Mouse (Mus musculus) CH12.LX (cell line): ENCODE results near the gene 1700010I14Rik. TPM values are rescaled to one million over a fixed set of nuclear protein-coding genes. Genes with fewer than 3 reads are reported as not detected.

ENCODE experiments used
- DNase-seq: peaks from one replicate; pipeline ENCODE4 v3.0.0-alpha.2; 2013; ENCODE audit errors: extremely low read depth
- H3K27ac ChIP-seq: 2 replicates; pipeline ENCODE4 v1.5.1; 2012; ENCODE audit warnings: low read depth, mild to moderate bottlenecking, control low read depth, moderate library complexity; ENCODE audit not compliant: insufficient read depth
- H3K27me3 ChIP-seq: replicated peaks from 2 replicates; pipeline ENCODE3; 2012; ENCODE audit warnings: inconsistent platforms
- H3K36me3 ChIP-seq, 2 experiments: replicated peaks in 1 of 2; 2 replicates each; pipeline versions ENCODE3 to v1.6.1; 2012; ENCODE audit warnings: inconsistent platforms in 1 of 2, low read length in 1 of 2, mild to moderate bottlenecking in 1 of 2, mixed read lengths in 1 of 2, moderate library complexity in 1 of 2; ENCODE audit not compliant: control insufficient read depth in 1 of 2, insufficient read depth in 1 of 2
- H3K4me1 ChIP-seq, 2 experiments: 2 replicates each; pipeline ENCODE4 v1.6.1; 2012; ENCODE audit warnings: inconsistent platforms in 1 of 2, moderate library complexity in 1 of 2; ENCODE audit not compliant: insufficient read depth in 2 of 2, control insufficient read depth in 1 of 2
- H3K4me2 ChIP-seq: 2 replicates; pipeline ENCODE4 v1.6.1; 2012; ENCODE audit warnings: low read depth, mild to moderate bottlenecking, control low read depth; ENCODE audit not compliant: poor library complexity, insufficient read depth, severe bottlenecking
- H3K4me3 ChIP-seq, 3 experiments: fragments of 150-350 bp in 1 of 3; sonication (generic) in 1 of 3; replicated peaks in 1 of 3; 2 replicates each; pipeline versions ENCODE3 to v1.5.1; 2011 to 2012; ENCODE audit warnings: low read depth in 2 of 3, low read length in 2 of 3, mild to moderate bottlenecking in 2 of 3, moderate library complexity in 2 of 3, control low read depth in 1 of 3, improper control_type of control experiment in 1 of 3, inconsistent platforms in 1 of 3, mixed read lengths in 1 of 3; ENCODE audit not compliant: poor library complexity in 1 of 3
- H3K79me2 ChIP-seq: replicated peaks from 2 replicates; pipeline ENCODE4 v1.6.1; 2012; ENCODE audit warnings: mild to moderate bottlenecking, moderate library complexity; ENCODE audit not compliant: control insufficient read depth, poor library complexity, insufficient read depth, severe bottlenecking; ENCODE audit errors: extremely low read depth
- H3K9ac ChIP-seq: 2 replicates; pipeline ENCODE4 v1.6.1; 2012; ENCODE audit warnings: low read depth, mild to moderate bottlenecking, control low read depth, moderate library complexity; ENCODE audit not compliant: insufficient read depth
- H3K9me3 ChIP-seq: replicated peaks from 2 replicates; pipeline ENCODE3; 2012; ENCODE audit warnings: low read length, inconsistent platforms, mixed read lengths
- BHLHE40 ChIP-seq: IDR thresholded peaks from 2 replicates; pipeline ENCODE4 v1.6.1; 2011; ENCODE audit warnings: mild to moderate bottlenecking, low read depth, low read length, improper control_type of control experiment
- CHD1 ChIP-seq: IDR thresholded peaks from 2 replicates; pipeline ENCODE4 v1.6.1; 2012; ENCODE audit warnings: low read depth, low read length, improper control_type of control experiment, inconsistent platforms
- CTCF ChIP-seq, 2 experiments: IDR thresholded peaks in 1 of 2; conservative IDR thresholded peaks in 1 of 2; 2 replicates each; pipeline ENCODE4 v1.5.1; 2011 to 2012; ENCODE audit warnings: low read depth in 2 of 2, low read length in 2 of 2, improper control_type of control experiment in 1 of 2, inconsistent platforms in 1 of 2, mild to moderate bottlenecking in 1 of 2, moderate library complexity in 1 of 2
- E2F4 ChIP-seq: IDR thresholded peaks from 2 replicates; pipeline ENCODE4 v1.6.1; 2011; ENCODE audit warnings: low read depth, low read length, improper control_type of control experiment; ENCODE audit not compliant: insufficient replicate concordance
- EP300 ChIP-seq: IDR thresholded peaks from 2 replicates; pipeline ENCODE4 v1.6.1; 2011; ENCODE audit warnings: low read length, improper control_type of control experiment
- ETS1 ChIP-seq: conservative IDR thresholded peaks from 2 replicates; pipeline ENCODE4 v1.6.1; 2012; ENCODE audit warnings: low read depth, mild to moderate bottlenecking, inconsistent platforms, low read length, improper control_type of control experiment, moderate library complexity
- IRF4 ChIP-seq: IDR thresholded peaks from 2 replicates; pipeline ENCODE4 v1.6.1; 2014; ENCODE audit warnings: low read depth, mild to moderate bottlenecking, inconsistent platforms, low read length, improper control_type of control experiment
- JUN ChIP-seq: IDR thresholded peaks from 2 replicates; pipeline ENCODE4 v1.6.1; 2011; ENCODE audit warnings: low read depth, mild to moderate bottlenecking, low read length, improper control_type of control experiment, moderate library complexity; ENCODE audit not compliant: insufficient read depth
- MAFK ChIP-seq: IDR thresholded peaks from 2 replicates; pipeline ENCODE4 v1.6.1; 2011; ENCODE audit warnings: low read length, improper control_type of control experiment; ENCODE audit not compliant: insufficient replicate concordance
- MYC ChIP-seq: IDR thresholded peaks from 2 replicates; pipeline ENCODE4 v1.6.1; 2011; ENCODE audit warnings: low read depth, mild to moderate bottlenecking, improper control_type of control experiment, low read length
- NELFE ChIP-seq: IDR thresholded peaks from 2 replicates; pipeline ENCODE4 v1.6.1; 2011; ENCODE audit warnings: low read depth, low read length, improper control_type of control experiment
- POLR2A ChIP-seq: IDR thresholded peaks from 2 replicates; pipeline ENCODE4 v1.6.1; 2011; ENCODE audit warnings: low read depth, mild to moderate bottlenecking, improper control_type of control experiment, low read length
- SIN3A ChIP-seq: IDR thresholded peaks from 2 replicates; pipeline ENCODE4 v1.6.1; 2012; ENCODE audit warnings: low read length, improper control_type of control experiment, inconsistent platforms
- TBP ChIP-seq: conservative IDR thresholded peaks from 2 replicates; pipeline ENCODE4 v1.6.1; 2011; ENCODE audit warnings: low read depth, low read length, improper control_type of control experiment
- USF1 ChIP-seq: IDR thresholded peaks from 2 replicates; pipeline ENCODE4 v1.6.1; 2014; ENCODE audit warnings: low read depth, mild to moderate bottlenecking, inconsistent platforms, low read length, improper control_type of control experiment
- USF2 ChIP-seq: conservative IDR thresholded peaks from 2 replicates; pipeline ENCODE4 v1.6.1; 2011; ENCODE audit warnings: low read depth, low read length, improper control_type of control experiment
- ZC3H11A ChIP-seq: IDR thresholded peaks from 2 replicates; pipeline ENCODE4 v1.6.1; 2012; ENCODE audit warnings: low read depth, mild to moderate bottlenecking, inconsistent platforms, low read length, improper control_type of control experiment
- ZKSCAN1 ChIP-seq: IDR thresholded peaks from 2 replicates; pipeline ENCODE4 v1.6.1; 2012; ENCODE audit warnings: low read depth, inconsistent platforms, low read length, improper control_type of control experiment, borderline replicate concordance
- ZMIZ1 ChIP-seq: IDR thresholded peaks from 2 replicates; pipeline ENCODE4 v1.6.1; 2012; ENCODE audit warnings: low read depth, mild to moderate bottlenecking, inconsistent platforms, low read length, improper control_type of control experiment
- ZNF384 ChIP-seq: IDR thresholded peaks from 2 replicates; pipeline ENCODE4 v1.6.1; 2012; ENCODE audit warnings: low read depth, low read length, improper control_type of control experiment, inconsistent platforms
- dilution Hi-C: fragments of 300-500 bp; cut with MboI; formaldehyde crosslinking; loops from 2 replicates; pipeline ENCODE4 v1.14.3; 2020; ENCODE audit warnings: low sequenced_read_pairs; ENCODE audit not compliant: extremely low pct_unique_long_range_greater_than_20kb, extremely low pct_ligation_motif_present
- in situ Hi-C: fragments of 300-500 bp; cut with MboI; formaldehyde crosslinking; loops from 3 replicates; pipeline ENCODE4 v1.14.3; 2019; ENCODE audit warnings: low sequenced_read_pairs, low pct_ligation_motif_present, low pct_unique_long_range_greater_than_20kb, mixed read lengths
- polyA plus RNA-seq: library from polyadenylated mRNA; unstranded; fragments of >175 nt; gene quantifications from 2 replicates; pipeline ENCODE4 v1.2.1, GENCODE M21; 2012; ENCODE audit warnings: low read depth; ENCODE audit not compliant: insufficient read length
- total RNA-seq, 2 experiments: library from RNA; depleted of rRNA; stranded (reverse); fragments of 300-350 nt in 1 of 2; fragments of >200 nt in 1 of 2; gene quantifications; 2 replicates each; pipeline ENCODE4 v1.2.3; 2012 to 2014

1700010I14Rik gene
- total and polyA plus RNA-seq, 3 experiments = 3.4 to 7.2 (median 3.5) TPM

DNA sequence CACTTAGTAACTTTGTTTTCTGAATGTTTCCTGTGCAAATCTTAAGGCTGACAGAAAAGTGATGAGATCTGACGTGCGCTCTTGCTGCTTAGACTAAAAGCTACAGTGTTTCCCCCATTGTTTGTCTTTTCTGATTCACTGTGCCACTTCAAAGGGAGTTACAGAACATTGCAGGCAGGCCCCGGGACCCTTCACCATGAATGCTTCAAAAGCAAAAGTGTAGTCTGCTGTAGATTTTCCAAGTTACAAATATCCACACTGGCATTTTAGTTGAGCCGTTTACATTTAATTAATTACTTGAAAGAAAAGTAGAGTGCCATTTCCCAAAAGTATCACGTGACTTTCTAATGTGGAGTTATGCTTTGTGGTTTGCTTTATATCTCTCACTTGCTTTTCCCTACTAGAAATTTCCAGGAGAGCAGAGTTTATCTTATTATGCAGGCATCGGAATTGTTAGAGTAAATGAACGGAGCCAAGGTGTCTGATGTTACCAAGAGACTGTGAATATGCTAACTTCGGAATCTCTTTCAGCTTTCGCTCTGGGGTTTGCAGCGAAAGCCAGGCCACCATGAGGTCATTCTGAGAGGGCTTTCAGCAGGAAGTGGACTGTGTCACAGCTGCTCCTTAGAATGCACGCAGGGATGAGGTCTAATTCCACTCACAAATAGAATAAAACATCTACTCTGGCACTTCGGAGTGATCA lies 15.8 kb upstream of the 1700010I14Rik start:
- dilution Hi-C loops = no loop called here
- no peaks in the 10 kb centered on the region for H3K9me3 ChIP-seq
- no peaks in the 10 kb centered on the region for H3K36me3 ChIP-seq

GRCm38 (mm10) chr17:8973331-8973730 lies 14.8 kb upstream of the 1700010I14Rik start:
- H3K4me2 ChIP-seq = no peak overlapping the region
- no peak overlapping the region for H3K27ac ChIP-seq
- H3K79me2 ChIP-seq = no peaks in the 10 kb centered on the region
- no peak overlapping the region for H3K4me3 ChIP-seq
- no peak overlapping the region for H3K9ac ChIP-seq
- in situ Hi-C loops = no loop called here
- H3K36me3 ChIP-seq = no peaks in the 10 kb centered on the region
- TF ChIP-seq POLR2A (no peak), MAFK (no peak), ZNF384 (no peak), CHD1 (no peak), MYC (no peak), TBP (no peak), USF2 (no peak), CTCF (conservative IDR thresholded peaks at IDR 0.05 in 1 of 2, IDR thresholded peaks at IDR 0.05 in 1 of 2; ENCODE audit: low read depth in 2 of 2, low read length in 2 of 2) (no peak), IRF4 (no peak), ETS1 (no peak), E2F4 (no peak), ZKSCAN1 (no peak), SIN3A (no peak), EP300 (no peak), ZMIZ1 (no peak), JUN (no peak), BHLHE40 (no peak), ZC3H11A (no peak)
- H3K9me3 ChIP-seq = no peaks in the 10 kb centered on the region
- H3K27me3 ChIP-seq = peaks cover 3% of the 10 kb centered on the region
- dilution Hi-C loops = no loop called here
- peaks cover 0 to 3% of the 10 kb centered on the region in 2 experiments; a peak in 1 of 4 replicates for H3K4me1 ChIP-seq
- no peak for DNase-seq

More for the DNA sequence above, 15.8 kb upstream of the 1700010I14Rik start:
- Histone ChIP-seq H3K27ac (no peak overlapping the region), H3K4me2 (no peak overlapping the region), H3K79me2 (no peaks in the 10 kb centered on the region), H3K27me3 (peaks cover 3% of the 10 kb centered on the region), H3K9ac (no peak overlapping the region), H3K4me3 (no peak overlapping the region), H3K4me1 (peaks cover 0 to 3% of the 10 kb centered on the region in 2 experiments; a peak in 1 of 4 replicates)
- DNase-seq = no peak
- in situ Hi-C loops = no loop called here
- TF ChIP-seq BHLHE40 = peak; percentile 60
- peak; percentile 44; the same call in 1 of the 2 replicates for TF ChIP-seq USF1
- no peak for TF ChIP-seq NELFE
